Mouse (Mus musculus): ENCODE measurements around the gene Trip10. TPM values are rescaled to one million over a fixed set of nuclear protein-coding genes. Genes with fewer than 3 reads are reported as not detected.
A peak's percentile ranks its signal among the peaks of the same experiment; 100 is the strongest.

Gene Trip10
- polyA plus RNA-seq, 1 experiment from 2014 or later, result 23.6 TPM

GRCm38 (mm10) chr17:57247393-57248200, 1.7 kb upstream of the Trip10 start:
- ATAC-seq (ENCODE audit: low FRiP score) (peak; percentile 92), DNase-seq (ENCODE audit: low spot score, missing footprints) (peak; percentile 98)
- H3K4me3 ChIP-seq (ENCODE audit: low read depth, low read length), result peak overlapping the region; percentile 69
- H3K4me2 ChIP-seq, result peak overlapping the region; percentile 91
- WGBS, result under 1% methylated on average over 46 of the region's 46 CpGs
- peaks cover 18% of the 10 kb centered on the region for H3K4me1 ChIP-seq (ENCODE audit: control insufficient read depth, insufficient read depth, low read length)
- no peaks in the 10 kb centered on the region for H3K36me3 ChIP-seq (ENCODE audit: control insufficient read depth, insufficient read depth, low read length)
- no peaks in the 10 kb centered on the region for H3K27me3 ChIP-seq (ENCODE audit: control insufficient read depth, insufficient read depth, low read length)
- peak overlapping the region; percentile 81 for H3K9ac ChIP-seq (ENCODE audit: low read length)
- H3K27ac ChIP-seq (ENCODE audit: low read depth, low read length), result peak overlapping the region; percentile 89
- no peaks in the 10 kb centered on the region for H3K9me3 ChIP-seq (ENCODE audit: control insufficient read depth, low read length)

- Histone ChIP-seq H3K9me3 (ENCODE audit: control insufficient read depth, low read length) (no peaks in the 10 kb centered on the region), H3K36me3 (ENCODE audit: control insufficient read depth, insufficient read depth, low read length) (no peaks in the 10 kb centered on the region), H3K4me1 (ENCODE audit: control insufficient read depth, insufficient read depth, low read length) (peaks cover 18% of the 10 kb centered on the region), H3K27ac (ENCODE audit: low read depth, low read length) (peak within 1 kb of the TSS; percentile 89), H3K27me3 (ENCODE audit: control insufficient read depth, insufficient read depth, low read length) (no peaks in the 10 kb centered on the region), H3K4me3 (ENCODE audit: low read depth, low read length) (peak within 1 kb of the TSS; percentile 69), H3K9ac (ENCODE audit: low read length) (peak within 1 kb of the TSS; percentile 81), H3K4me2 (peak within 1 kb of the TSS; percentile 91)
- DNase-seq (ENCODE audit: low spot score, missing footprints), result peak; percentile 97
- ATAC-seq (ENCODE audit: low FRiP score), result peak; percentile 51
- WGBS, result under 1% methylated on average over 12 of the region's 12 CpGs
These were observed 1.0 kb upstream of the Trip10 start, which contains the start of gene Gpr108 for GRCm38 (mm10) chr17:57248201-57248699. Gene Gpr108 (minus strand): TSS chr17:57248446.

GRCm38 (mm10) chr17:57248771-57249170, 484 bp upstream of the Trip10 start:
- Histone ChIP-seq H3K27me3 (ENCODE audit: control insufficient read depth, insufficient read depth, low read length) (no peaks in the 10 kb centered on the region), H3K9ac (ENCODE audit: low read length) (peak overlapping the region; percentile 56), H3K36me3 (ENCODE audit: control insufficient read depth, insufficient read depth, low read length) (0 out of 2 replicates have a peak, but pooled peaks cover 2% of the 10 kb centered on the region), H3K4me1 (ENCODE audit: control insufficient read depth, insufficient read depth, low read length) (peaks cover 18% of the 10 kb centered on the region), H3K27ac (ENCODE audit: low read depth, low read length) (peak overlapping the region; percentile 52), H3K9me3 (ENCODE audit: control insufficient read depth, low read length) (no peaks in the 10 kb centered on the region), H3K4me2 (peak overlapping the region; percentile 91), H3K4me3 (ENCODE audit: low read depth, low read length) (peak overlapping the region; percentile 63)
- ATAC-seq (ENCODE audit: low FRiP score) (no peak), DNase-seq (ENCODE audit: low spot score, missing footprints) (peak; percentile 92)
- WGBS, result 13% methylated on average over 13 of the region's 13 CpGs

GRCm38 (mm10) chr17:57250461-57251160, 1.4 kb downstream of the Trip10 start:
- H3K9ac ChIP-seq (ENCODE audit: low read length), result peak overlapping the region; percentile 62
- peak overlapping the region; percentile 63 for H3K4me3 ChIP-seq (ENCODE audit: low read depth, low read length)
- peak; percentile 86 for DNase-seq (ENCODE audit: low spot score, missing footprints)
- H3K9me3 ChIP-seq (ENCODE audit: control insufficient read depth, low read length), result no peaks in the 10 kb centered on the region
- H3K27me3 ChIP-seq (ENCODE audit: control insufficient read depth, insufficient read depth, low read length), result no peaks in the 10 kb centered on the region
- H3K4me2 ChIP-seq, result peak overlapping the region; percentile 91
- ATAC-seq (ENCODE audit: low FRiP score), result no peak
- H3K4me1 ChIP-seq (ENCODE audit: control insufficient read depth, insufficient read depth, low read length), result peaks cover 18% of the 10 kb centered on the region
- no peak overlapping the region for H3K27ac ChIP-seq (ENCODE audit: low read depth, low read length)
- peaks cover 8% of the 10 kb centered on the region; the same call in 1 of the 2 replicates for H3K36me3 ChIP-seq (ENCODE audit: control insufficient read depth, insufficient read depth, low read length)
- WGBS, result 4% methylated on average over 33 of the region's 33 CpGs

- no peak overlapping the region for H3K9ac ChIP-seq (ENCODE audit: low read length)
- H3K4me1 ChIP-seq (ENCODE audit: control insufficient read depth, insufficient read depth, low read length), result peaks cover 18% of the 10 kb centered on the region
- 96% methylated on average over 3 of the region's 3 CpGs for WGBS
- H3K27me3 ChIP-seq (ENCODE audit: control insufficient read depth, insufficient read depth, low read length), result no peaks in the 10 kb centered on the region
- no peak overlapping the region for H3K4me3 ChIP-seq (ENCODE audit: low read depth, low read length)
- H3K36me3 ChIP-seq (ENCODE audit: control insufficient read depth, insufficient read depth, low read length), result peaks cover 8% of the 10 kb centered on the region; the same call in 1 of the 2 replicates
- no peak overlapping the region for H3K27ac ChIP-seq (ENCODE audit: low read depth, low read length)
- DNase-seq (ENCODE audit: low spot score, missing footprints) (no peak), ATAC-seq (ENCODE audit: low FRiP score) (no peak)
- no peak overlapping the region for H3K4me2 ChIP-seq
- no peaks in the 10 kb centered on the region for H3K9me3 ChIP-seq (ENCODE audit: control insufficient read depth, low read length)
These were observed 2.2 kb downstream of the Trip10 start for GRCm38 (mm10) chr17:57251431-57251830.

- no peak overlapping the region for H3K4me2 ChIP-seq
- H3K9me3 ChIP-seq (ENCODE audit: control insufficient read depth, low read length), result no peaks in the 10 kb centered on the region
- WGBS, result 85% methylated on average over 6 of the region's 6 CpGs
- no peak overlapping the region for H3K4me3 ChIP-seq (ENCODE audit: low read depth, low read length)
- H3K9ac ChIP-seq (ENCODE audit: low read length), result no peak overlapping the region
- ATAC-seq (ENCODE audit: low FRiP score), result no peak
- no peak for DNase-seq (ENCODE audit: low spot score, missing footprints)
- no peak overlapping the region for H3K27ac ChIP-seq (ENCODE audit: low read depth, low read length)
- H3K36me3 ChIP-seq (ENCODE audit: control insufficient read depth, insufficient read depth, low read length), result peaks cover 14% of the 10 kb centered on the region; the same call in 1 of the 2 replicates
- no peaks in the 10 kb centered on the region for H3K27me3 ChIP-seq (ENCODE audit: control insufficient read depth, insufficient read depth, low read length)
- peaks cover 13% of the 10 kb centered on the region for H3K4me1 ChIP-seq (ENCODE audit: control insufficient read depth, insufficient read depth, low read length)
These were observed 4.1 kb downstream of the Trip10 start for GRCm38 (mm10) chr17:57253306-57253705.

- H3K4me1 ChIP-seq (ENCODE audit: control insufficient read depth, insufficient read depth, low read length), result peaks cover 5% of the 10 kb centered on the region
- H3K27me3 ChIP-seq (ENCODE audit: control insufficient read depth, insufficient read depth, low read length), result no peaks in the 10 kb centered on the region
- 91% methylated on average over 14 of the region's 14 CpGs for WGBS
- H3K4me3 ChIP-seq (ENCODE audit: low read depth, low read length), result no peak overlapping the region
- DNase-seq (ENCODE audit: low spot score, missing footprints) (no peak), ATAC-seq (ENCODE audit: low FRiP score) (no peak)
- H3K9me3 ChIP-seq (ENCODE audit: control insufficient read depth, low read length), result no peaks in the 10 kb centered on the region
- H3K9ac ChIP-seq (ENCODE audit: low read length), result no peak overlapping the region
- H3K4me2 ChIP-seq, result no peak overlapping the region
- H3K27ac ChIP-seq (ENCODE audit: low read depth, low read length), result no peak overlapping the region
- peaks cover 16% of the 10 kb centered on the region; the same call in 1 of the 2 replicates for H3K36me3 ChIP-seq (ENCODE audit: control insufficient read depth, insufficient read depth, low read length)
These were observed 6.1 kb downstream of the Trip10 start for GRCm38 (mm10) chr17:57255354-57255753.

GRCm38 (mm10) chr17:57256921-57257485, 7.7 kb downstream of the Trip10 start:
- Histone ChIP-seq H3K4me2 (no peak overlapping the region), H3K9me3 (ENCODE audit: control insufficient read depth, low read length) (no peaks in the 10 kb centered on the region), H3K4me1 (ENCODE audit: control insufficient read depth, insufficient read depth, low read length) (no peaks in the 10 kb centered on the region), H3K4me3 (ENCODE audit: low read depth, low read length) (no peak overlapping the region), H3K27ac (ENCODE audit: low read depth, low read length) (no peak overlapping the region), H3K36me3 (ENCODE audit: control insufficient read depth, insufficient read depth, low read length) (peaks cover 16% of the 10 kb centered on the region; the same call in 1 of the 2 replicates), H3K27me3 (ENCODE audit: control insufficient read depth, insufficient read depth, low read length) (no peaks in the 10 kb centered on the region), H3K9ac (ENCODE audit: low read length) (no peak overlapping the region)
- WGBS, result 96% methylated on average over 22 of the region's 22 CpGs
- DNase-seq (ENCODE audit: low spot score, missing footprints) (peak; percentile 51), ATAC-seq (ENCODE audit: low FRiP score) (no peak)

Measured in midbrain, embryonic 11.5 days (tissue).